Mouse (Mus musculus): ENCODE measurements around the gene Stil.
A peak's percentile ranks its signal among the peaks of the same experiment; 100 is the strongest.
"Not testable (repeated sequence)": the region's sequence is repeated elsewhere in the genome, so short reads cannot be mapped to it uniquely, and the experiment has no call there.

Stil gene

DNA sequence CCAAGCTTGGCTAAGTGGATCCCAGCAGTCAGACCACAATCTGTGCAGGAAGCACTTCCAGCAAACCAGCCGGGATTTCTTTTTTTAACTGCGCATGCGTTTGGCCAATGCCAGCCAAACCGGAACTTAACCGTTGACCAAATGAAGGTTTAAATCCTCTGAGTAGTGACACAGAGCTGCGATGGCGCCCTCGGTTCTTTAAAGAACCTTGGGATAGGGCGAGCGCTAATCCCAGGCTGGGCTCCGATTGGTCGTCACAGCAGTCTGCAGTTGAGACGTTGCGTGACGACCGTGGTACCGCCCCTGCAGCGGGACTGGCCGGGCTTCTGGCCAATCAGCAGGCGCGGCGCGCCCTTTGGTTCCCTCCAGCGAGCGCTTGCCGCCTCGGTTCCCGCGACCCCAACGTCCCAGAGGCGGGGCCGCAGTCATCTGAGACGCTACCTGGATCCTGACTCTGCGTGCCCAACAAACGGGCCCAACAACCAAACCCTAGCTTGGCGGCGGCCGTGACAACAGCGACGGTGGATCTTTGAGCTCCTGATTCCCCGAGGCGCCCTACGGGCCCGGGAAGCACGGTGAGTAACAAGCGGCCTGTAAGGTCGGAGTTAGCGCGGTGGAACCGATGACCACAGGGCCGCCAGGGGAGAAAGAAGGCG lies at the start of gene Stil:
Gene Stil, plus strand, starts transcription at position 387 of the 656 bp plus-strand sequence.
- DNase-seq: peak; percentile 98

- DNase-seq: no peak
Measured at GRCm38 (mm10) chr4:114953172-114953571, 46.8 kb upstream of the Stil start.

GRCm38 (mm10) chr4:114957403-114957802 lies 42.6 kb upstream of the Stil start:
- peak; percentile 47 to 59 for DNase-seq

DNA sequence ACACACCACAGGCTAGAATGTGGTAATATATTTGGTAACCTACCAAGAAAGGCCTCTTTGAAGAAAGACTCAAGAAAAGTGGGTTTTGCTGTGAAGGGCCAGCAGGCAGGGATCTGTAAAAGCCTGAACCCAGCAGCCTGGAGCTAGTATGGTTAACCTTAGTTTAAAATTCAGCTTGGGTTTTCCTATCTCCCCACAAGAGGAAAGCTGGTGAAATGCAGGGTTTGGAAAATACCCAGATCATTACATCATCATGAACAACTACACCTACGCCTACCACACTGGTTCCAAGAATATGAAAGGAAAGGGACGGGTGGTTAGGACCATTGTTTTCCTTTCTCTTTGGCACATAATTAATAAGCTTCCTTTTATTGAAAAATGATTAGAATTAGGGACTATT lies 41.7 kb upstream of the Stil start:
- DNase-seq: no peak

DNA sequence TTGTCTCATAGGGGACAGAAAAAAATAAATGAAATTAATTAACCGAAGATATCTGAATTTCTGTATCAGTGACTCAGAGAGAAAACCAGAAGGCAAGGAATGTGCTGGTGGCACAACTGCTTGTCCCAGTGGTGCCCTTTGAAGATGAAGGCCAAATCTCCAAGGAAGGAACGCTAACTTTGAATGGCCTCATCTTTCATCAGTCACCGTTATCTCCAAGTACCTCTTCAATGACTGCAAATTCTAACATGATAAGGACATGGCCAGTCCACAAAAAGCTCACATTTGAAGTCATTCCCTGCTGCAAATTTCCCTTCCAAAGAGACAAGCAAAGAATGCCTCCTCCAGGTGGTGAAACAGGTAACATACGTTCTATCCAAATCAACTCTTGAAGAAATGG lies 41.2 kb upstream of the Stil start:
- DNase-seq: no peak

GRCm38 (mm10) chr4:114959533-114959932 lies 40.4 kb upstream of the Stil start:
- no peak for DNase-seq

- not testable (repeated sequence) for DNase-seq
Measured at GRCm38 (mm10) chr4:114960881-114961280, 39.1 kb upstream of the Stil start.

DNA sequence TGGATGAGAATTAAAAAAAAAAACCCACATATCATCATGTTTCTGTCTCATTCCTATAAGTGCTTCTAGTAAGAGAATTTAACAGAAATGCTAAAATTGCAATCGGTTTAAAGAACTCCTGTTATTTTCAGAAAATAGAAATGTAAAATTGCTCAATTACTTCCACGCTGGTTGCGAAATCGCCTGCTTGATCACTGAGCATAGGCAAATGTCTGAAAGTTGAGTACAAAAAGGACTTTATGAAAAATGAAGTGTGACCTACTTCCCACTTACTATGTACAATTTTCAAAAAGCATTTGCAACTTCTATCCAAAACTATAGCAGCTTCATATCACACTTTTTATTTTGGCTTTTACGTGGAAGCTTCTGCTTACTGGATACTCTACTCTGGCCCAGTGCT lies 29.2 kb upstream of the Stil start:
- no peak for DNase-seq

DNA sequence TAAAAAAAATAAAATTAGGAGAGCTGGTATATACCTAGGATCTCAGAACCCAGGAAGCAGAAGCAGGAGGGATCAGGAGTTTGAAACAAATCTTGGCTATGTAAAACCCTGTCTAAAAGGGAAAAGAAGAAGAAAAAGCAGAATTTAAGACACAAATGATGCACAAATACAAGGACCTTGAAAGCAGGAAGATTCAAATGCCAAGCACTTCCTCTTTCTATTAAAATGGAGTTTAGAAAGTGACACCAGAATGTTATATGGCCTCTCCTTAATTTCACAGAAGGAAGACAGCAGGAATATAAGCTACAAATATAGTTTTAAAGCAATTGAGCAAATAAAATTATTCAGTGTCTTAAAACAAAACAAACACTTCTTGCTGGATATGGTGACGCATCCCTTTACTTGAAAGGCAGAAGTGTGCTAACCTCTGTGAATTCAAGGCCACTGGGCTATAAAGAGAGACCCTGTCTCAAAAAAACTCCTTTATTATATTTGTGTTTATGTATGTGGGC lies 26.7 kb upstream of the Stil start:
- no peak for DNase-seq

DNA sequence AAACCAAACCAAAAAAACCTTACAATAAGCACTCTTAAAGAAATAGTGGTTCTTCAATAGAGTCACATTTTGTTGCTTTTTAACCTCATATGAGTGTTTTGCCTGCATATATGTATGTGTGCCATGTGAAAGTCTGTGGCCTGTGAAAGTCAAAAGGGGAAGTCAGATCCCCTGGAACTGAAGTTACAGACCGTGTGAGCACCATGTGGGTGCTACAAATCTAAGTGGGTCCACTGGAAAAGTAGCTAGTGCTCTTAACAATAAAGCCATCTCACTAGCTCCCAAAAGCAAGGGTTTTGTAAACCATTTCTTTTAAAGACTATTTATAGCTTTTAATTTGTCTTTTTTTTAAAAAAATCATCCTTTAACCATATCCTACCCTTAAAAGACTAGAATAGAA lies 17.3 kb upstream of the Stil start:
- no peak for DNase-seq

GRCm38 (mm10) chr4:114983020-114983419 lies 16.9 kb upstream of the Stil start:
- peak in 1 of 2 experiments; percentile 15 for DNase-seq

DNA sequence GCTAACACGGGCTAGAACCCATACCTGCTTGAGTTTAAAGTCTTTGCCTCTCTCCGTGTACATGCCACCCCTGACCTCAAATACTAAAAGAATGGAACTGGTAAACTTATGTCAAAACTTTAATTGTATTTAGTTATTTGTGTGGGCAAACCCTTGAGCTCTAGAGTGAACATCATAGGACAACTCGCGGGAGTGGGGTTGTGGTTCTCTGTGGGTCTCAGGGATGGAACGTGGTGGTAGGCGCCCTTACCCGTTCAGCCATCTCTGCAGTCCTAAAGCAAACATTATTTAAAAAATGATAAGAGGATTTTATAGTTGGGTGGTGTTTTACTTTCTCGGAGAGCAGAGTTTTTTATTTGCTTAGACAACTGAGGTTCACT lies 13.8 kb upstream of the Stil start:
- no peak for DNase-seq

DNA sequence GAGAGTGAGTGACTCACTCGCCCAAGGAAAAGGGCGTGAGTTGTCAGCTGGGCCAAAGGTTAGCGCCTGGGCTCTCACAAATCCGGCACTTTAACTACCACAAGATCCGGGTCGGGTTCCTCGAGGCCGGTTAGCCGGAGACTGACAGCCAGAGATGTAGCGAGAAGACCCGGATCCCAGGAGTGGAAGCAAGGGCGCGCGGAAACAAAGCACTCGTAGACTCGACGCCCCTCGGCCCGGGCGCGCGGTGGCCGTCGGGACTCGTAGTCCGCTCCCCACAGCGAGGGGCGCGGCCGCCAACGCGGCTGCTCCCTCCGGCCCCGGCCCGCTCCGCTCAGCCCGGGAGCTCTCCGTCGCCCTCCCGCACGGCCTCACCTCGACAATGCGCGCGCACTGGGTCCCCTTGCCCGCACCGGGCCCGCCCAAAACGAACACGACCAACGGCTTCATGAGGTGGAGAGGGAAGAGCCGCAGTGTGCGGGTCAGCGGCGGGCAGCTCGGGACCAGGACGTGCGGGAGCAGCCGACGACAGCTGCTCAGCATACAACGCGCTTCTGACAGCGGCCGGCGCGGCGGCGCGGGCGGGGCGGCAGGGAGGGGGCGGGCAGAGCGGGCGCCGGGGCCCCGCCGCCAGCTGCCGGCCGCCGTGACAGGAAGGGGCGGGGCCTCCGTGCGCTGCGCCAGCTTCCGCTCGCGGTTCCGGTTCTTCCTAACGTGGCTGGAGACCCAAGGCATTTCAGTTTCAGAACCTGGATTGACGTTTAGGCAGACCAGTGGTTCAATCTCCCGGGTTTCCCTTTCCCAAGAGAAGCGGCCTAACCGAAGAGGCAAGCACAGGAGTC lies 13.1 kb upstream of the Stil start, which contains the start of gene Cmpk1:
Gene Cmpk1, minus strand, starts transcription at position 651 of the 842 bp plus-strand sequence.
- peak; percentile 89 to 95 for DNase-seq

DNA sequence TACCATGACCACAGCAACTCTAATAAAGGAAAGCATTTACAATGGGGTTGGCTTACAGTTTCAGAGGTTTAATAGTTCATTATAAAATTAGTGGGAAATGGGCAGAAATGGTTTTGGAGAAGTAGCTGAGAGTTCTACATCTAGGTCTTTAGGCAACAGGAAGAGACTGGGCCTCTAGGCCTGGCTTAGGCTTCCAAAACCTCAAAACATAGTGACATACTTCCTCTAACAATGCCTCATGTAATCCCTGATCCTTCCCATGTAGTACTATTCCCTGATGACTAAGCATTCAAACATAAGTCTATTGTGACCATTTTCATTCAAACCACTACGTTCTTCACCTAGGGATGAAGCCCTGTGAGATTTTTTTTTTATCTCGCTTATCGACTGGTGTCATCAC lies 5.7 kb upstream of the Stil start:
- DNase-seq: no peak

- DNase-seq: peak; percentile 36 to 71
Measured at GRCm38 (mm10) chr4:114997051-114997450, 2.9 kb upstream of the Stil start.

DNA sequence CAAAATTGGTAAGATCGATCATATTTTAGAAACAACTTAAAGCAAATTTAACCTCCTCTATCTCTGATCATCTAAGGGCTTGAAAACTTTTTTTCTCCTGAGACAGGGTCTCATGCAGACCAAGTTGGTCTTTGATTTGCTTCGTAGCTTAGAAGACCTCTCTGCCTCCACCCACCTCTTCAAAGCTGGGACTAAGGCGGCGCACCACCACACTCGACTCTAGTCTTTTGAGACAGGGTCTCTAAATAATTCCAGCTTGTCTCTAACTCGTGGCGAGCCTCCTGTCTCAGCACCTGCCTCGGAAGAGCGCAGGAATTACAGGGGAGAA lies 550 bp upstream of the Stil start:
- no peak for DNase-seq

DNA sequence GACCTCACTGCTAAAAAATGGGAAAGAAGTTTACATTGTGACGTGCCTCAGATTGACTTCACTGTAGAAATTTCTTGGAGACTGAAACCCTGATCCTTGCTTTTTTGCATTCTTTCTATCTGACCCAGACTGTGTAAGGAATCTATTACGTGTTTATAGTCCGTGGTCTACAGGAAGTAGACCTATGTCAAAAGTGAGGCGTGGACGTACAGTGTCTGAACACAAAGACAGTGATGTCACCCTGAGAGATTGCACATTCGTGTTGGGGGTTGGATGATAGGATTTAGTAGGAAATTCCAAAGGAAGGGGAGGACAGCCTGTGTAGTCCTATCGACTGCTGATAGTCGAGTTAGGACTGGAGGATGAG lies 453 bp downstream of the Stil start:
- DNase-seq: no peak

DNA sequence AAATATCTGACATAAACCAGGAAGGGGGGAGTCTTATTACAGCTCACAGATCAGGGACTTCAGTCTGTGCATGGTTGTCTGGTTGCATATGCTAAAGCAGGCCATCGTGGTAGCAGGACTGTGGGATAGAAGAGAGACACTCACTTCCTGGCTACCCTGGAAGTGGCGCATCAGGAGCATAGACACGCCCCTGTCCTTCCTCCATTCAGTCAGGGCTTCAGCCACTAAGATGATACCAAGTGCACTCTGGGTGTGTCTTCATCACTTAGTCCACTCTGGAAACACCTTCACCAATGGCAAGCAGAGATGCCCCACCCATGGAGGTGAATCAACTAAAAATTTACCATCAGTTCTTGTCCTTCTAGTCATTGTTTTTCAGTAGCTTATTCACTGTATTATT lies 14.3 kb downstream of the Stil start:
- no peak for DNase-seq

- DNase-seq: no peak
Measured at GRCm38 (mm10) chr4:115019997-115020396, 20.0 kb downstream of the Stil start.

DNA sequence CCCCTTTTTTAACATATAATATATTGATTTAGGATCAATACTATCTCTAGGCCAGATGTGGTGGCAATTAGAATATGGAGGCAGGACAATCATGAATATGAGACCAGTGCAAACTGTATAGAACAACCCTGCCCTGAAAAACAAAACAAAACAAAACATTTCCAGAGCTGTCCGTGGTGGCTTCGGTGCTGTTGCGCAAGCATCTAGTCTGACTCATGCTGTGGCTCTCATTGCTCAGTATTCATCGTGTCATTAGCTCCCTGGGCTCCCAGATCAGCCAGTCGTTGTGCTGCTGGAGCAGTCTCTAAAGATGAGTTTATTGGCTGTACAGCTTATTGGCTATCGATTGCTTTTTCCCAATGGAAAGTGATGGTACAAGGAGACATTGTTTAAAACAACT lies 35.1 kb downstream of the Stil start:
- DNase-seq: no peak

DNA sequence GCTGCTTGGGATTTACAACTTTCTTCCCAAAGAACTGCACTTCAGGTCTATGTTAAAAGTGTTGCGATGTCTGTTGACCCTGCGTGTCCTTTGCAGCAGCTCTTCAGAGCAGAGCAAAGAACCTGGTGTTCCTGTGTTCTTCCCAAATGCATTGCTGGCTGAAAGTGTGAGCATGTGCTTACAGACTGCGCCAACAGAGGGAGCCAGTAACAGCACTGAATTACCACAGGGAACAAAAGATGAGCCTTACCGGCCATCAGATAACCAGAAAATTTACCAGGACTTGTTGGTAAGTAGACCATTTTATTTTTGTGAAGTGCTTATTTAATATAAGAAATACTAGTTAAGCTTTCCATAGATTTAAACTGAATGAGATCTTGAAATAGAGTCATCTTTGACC lies 38.3 kb downstream of the Stil start:
- peak; percentile 57 to 83 for DNase-seq

DNA sequence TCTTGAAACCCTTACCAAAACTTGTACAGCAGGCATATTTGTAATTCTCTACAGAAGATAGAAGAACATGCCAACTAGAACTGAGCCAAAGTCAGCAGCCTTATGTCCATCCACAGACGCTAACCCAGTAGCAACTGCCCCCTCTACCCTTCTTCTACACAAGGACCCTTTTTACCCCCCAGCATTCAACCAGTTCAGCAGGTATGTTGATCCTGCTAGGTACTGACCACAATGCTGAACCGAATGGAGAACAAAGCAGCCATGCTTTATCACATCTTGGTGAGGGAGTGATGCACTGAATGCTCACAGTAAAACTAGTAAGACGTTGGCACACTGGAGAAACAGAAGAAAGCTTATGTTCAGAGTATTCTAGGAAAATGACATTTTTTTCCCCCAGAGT lies 45.7 kb downstream of the Stil start:
- no peak for DNase-seq

GRCm38 (mm10) chr4:115047750-115048149 lies 47.8 kb downstream of the Stil start:
- peak; percentile 78 to 89 for DNase-seq

- DNase-seq: no peak
Measured at GRCm38 (mm10) chr4:115048190-115048589, 48.2 kb downstream of the Stil start.
